Mouse (Mus musculus): ENCODE results near the gene Tmem239.
"Not testable (repeated sequence)": the region's sequence is repeated elsewhere in the genome, so short reads cannot be mapped to it uniquely, and the experiment has no call there.

The Tmem239 gene

DNA sequence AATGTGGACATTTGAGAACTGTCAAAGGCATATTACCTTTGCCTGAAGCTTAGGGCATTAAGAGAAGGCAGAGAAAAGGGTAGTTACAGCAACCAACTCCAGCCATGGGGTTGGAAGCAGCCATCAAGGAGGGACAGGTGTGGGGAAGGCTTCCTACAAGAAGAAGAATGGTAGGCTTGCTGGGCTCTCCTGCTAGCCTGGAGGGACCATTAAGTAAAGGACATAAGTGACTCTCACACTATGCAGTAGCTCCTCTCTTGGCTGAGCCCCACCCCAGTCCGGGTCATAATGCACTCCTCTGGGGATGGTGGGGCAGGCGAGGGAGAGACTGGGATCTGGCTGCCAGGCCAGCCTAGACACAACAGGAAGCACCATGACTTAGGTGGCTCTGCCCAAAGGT is at the start of gene Tmem239:
TSS of gene Tmem239 (plus strand) at position 301 of the 400 bp plus-strand sequence.
- DNase-seq (ENCODE audit: low read depth, low spot score): no peak

DNA sequence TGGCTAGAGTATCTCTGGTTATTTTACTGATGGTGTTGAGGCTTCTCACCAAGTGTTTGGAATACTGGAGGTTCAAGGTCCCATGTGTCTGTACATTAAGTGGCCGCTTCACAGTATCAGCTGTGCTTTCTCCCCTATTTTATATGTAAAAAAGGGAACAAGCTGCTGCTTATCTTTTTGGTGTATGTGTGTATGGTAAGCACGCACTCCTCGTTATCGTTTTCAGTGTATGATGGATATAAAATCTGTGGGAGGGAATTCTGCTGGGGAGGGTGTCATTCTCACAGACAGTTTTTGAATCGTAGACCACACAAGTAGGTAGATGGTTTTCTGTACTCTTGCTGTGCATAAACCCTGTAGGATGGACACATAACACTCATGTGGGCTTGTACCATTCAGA is 48.7 kb upstream of the Tmem239 start:
- DNase-seq (ENCODE audit: low read depth, low spot score): no peak

DNA sequence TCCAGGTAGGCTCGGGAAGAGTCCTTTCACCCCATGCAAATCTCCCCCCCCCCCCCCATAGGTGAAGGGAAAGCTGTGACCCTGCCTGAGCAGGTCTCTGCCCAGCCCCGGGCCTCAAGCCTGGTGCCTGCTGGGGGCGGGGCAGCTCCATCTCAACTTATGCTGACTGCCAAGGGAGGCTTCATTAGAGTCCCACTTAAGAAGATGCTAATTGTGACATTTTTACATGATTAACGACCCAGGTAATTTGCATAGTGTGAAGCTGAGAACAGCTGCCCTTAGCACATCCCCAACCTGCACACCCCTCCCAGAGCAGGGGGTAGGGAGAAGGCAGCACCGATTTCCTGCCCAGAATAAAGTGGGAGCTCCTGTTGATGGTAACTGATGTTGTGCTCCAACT is 47.4 kb upstream of the Tmem239 start:
- no peak for DNase-seq (ENCODE audit: low read depth, low spot score)

DNA sequence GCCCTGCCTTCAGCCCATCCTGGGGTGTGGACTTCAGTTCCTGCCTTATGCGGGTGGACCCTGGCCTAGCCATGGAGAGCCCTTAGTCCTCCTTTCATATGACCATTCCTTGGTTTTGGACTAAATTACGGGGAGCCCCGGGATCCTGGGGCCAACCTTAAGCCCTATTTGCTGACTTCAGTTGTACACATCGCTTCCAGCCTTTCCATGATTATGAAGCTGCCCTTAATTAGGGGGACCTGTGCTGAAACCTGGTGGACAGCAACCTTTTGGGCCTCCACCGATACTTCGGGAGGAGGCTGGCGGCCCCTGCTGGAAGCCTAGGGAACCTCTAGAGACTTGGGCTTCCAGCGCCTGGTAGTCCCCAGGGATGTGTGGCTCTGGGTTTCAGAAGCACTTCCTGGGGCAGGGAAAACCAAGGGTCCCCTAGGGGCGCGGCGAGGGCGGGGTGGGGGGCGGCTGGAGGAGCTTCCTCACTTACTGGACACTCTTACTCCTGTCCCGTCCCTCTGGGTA is 43.7 kb upstream of the Tmem239 start:
- DNase-seq (ENCODE audit: low read depth, low spot score): peak; percentile 64

DNA sequence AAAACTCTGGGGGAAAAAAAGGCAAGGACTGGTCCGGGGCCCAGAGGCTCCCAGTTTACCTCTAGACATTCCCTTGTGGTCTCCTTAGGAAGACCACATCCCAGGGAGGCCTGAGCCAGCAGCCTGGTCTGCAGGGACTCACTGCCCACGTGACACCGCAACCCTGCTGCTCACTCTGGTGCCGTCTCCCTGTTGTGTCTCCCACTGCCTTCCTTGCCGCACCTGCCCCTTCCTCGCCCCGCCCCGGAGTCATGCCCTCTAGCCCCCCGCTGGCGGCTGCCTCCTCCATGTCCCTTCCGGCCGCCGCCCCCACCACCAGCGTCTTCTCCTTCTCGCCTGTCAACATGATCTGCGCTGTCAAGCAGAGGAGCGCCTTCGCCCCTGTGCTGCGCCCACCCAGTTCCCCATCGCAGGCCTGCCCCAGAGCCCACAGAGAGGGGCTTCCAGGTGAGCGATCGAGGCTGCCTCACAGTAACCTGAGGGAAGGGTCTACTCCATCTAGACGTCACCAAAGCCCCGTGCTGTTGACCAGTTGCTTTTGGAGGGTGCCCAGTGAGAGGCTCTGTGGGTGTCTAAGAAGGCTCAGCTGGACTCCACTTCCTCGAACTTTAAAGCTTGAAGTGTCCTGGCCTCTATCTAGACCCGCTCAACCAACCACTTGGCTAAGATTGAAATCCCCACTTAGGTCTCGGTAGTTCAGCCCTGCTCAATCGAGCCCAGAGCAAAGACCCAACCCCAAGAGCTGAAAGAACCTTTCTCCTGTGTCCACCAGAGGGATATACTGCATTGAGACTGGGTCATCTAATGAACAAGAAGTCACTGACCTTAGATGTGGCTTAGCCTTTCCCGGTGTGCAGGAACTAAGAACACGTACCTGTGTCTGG is 40.8 kb upstream of the Tmem239 start:
- DNase-seq (ENCODE audit: low read depth, low spot score): peak; percentile 38

DNA sequence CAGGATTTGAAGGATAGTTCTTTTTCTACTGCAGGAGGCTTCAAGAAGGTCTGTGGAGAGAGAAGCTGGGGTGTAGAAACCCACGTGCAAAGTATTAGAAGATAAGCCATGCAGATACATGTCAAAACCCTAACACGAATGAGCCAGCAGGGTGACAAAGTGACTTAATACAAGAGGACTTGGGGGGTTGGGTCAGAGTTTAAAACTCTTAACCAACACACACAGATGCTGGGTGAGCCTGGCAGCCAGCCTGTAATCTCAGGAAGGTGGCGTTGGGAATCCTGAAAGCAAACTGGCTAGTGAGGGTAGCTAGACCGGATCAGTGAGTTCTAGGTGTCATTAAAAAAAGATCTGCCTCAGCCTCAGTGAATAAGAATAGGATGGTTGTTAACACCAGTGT is 38.9 kb upstream of the Tmem239 start:
- DNase-seq (ENCODE audit: low read depth, low spot score): no peak

DNA sequence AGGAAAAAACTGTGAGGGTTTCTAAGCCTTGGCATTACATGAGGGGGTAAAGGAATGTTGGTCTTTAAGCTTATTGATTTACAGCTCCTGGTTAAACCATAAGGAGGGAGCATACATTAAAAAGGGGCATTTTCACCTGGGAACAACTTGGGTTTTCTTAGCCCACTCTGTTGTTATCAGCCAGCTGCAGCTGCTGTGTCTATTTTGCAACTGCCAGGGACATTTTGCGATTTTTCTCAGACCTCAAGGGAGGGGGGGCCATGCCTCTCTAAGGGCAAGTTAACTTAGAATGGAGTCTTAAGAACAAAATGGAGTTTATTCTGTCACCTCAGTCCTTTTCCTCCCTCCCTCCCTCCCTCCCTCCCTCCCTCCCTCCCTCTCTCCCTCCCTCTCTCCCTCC is 33.3 kb upstream of the Tmem239 start:
- not testable (repeated sequence) for DNase-seq (ENCODE audit: low read depth, low spot score)

DNA sequence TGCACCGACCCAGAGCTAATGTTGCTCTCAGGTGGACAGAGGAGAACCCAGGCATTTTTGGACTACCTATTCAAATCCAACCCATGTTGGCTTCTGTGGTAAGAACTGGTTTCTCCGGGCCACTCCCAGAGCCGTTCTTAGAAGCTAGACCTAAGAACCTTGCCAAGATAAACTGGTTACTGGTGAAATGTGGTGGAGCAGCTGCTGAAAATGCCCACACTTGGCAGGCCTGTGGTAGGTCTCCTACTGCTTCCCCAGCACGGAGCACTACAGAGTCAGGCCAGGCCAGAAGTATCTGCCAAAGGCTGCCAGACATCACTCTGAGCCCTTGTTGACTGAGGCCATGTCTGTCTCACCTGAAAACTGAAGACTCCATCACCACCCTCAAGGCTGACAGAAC is 31.3 kb upstream of the Tmem239 start:
- no peak for DNase-seq (ENCODE audit: low read depth, low spot score)

DNA sequence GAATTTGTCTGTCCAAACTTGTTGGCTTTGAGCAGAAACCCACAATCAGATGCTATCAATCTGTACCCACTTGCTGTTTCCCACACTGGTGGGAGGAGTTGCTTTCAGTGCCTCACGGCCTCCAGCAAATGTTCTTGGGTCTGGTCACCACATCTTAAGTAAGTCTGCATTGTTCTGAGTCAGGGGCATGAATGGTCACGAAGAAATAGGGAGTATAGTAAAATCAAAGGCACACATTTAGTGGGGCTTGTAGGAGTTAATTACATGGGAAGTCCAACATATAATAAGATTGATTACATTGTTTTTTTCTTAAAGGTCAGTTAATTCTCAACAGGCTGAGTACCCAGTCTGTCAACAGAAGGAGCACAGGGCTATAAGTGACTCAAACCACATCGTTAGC is 23.1 kb upstream of the Tmem239 start:
- DNase-seq (ENCODE audit: low read depth, low spot score): no peak

DNA sequence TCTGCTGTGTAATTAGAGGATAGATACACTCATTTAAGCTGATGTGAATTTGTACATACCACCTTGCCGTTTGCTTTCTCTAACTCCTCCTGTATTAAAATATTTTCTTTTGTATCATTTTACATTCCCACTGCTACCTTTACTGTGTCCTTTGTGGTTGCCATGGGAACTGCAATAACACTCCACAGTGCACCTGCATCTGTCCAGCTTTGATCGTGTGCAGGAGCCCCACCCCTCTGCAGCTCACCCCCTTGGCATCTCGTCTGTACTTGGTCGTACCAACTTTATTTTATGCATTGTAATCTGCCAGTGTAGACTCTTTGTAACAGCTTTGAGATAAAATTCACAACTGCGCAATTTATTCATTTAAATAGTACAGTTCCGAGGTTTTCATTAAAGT is 22.4 kb upstream of the Tmem239 start:
- peak; percentile 26 for DNase-seq (ENCODE audit: low read depth, low spot score)

DNA sequence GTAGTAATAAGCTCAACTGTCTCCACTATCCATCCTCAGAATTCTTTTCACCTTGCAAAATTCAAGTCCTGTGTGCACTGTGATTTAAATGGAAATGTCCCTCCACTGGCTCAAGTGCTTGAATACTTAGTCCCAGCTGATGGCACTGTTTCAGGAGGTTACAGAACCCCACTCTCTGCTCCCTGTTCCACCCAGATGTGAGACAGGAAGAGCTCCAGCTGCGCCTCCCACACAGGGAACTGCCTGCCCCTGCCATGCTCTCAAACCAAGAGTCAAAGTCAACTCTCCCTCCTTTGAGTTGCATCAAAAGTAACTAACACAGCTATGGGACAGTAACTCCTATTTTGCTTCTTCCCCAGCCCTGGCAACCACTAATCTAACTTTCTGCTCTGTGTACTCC is 20.1 kb upstream of the Tmem239 start:
- no peak for DNase-seq (ENCODE audit: low read depth, low spot score)

DNA sequence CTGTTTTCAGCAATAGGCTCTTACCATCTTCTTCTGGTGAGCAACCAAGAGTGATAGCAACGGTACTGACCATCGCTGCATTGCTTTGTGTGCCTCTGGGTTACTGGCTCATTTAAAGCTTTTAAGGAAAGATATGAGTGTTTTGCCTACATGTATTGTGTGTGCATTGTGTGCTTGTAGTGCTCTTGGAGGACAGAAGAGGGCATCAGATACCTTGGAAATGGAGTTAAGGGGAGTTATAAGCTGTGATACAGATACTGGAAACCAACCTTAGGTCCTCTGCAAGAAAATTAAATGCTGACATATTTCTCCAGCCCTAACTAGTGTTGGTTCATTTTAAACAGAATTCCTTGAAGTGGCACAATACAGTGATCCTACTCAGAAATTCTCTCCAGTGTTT is 17.5 kb upstream of the Tmem239 start:
- DNase-seq (ENCODE audit: low read depth, low spot score): no peak

DNA sequence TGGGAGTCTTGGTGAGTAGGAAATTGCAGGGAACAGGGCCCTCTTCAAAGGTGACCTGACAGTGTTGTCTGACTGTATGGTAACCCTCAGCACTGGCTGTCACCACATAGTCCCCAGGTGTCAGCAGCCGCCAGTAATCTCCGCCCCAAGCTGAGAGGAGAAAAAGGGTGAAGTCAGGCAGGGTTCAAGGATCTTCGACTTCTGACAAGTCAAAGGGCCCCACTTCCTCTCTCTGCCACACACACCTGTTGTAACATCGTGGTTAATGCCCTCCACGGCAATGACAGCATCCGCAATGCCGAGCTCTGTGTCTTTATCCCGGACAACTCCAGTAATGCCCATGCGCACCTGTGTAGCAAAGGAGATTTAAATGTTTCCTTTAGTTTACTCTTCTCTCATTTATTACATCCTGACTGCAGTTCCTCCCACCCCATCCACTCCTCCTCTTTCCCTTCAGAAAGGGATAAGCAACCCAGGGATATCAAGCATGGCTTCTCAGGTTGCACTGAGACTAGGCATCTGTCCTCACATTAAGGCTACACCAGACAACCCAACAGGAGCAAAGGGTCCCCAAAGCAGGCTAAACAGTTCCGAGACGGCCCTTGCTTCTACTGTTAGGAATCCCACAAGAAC is 15.2 kb upstream of the Tmem239 start:
- DNase-seq (ENCODE audit: low read depth, low spot score): no peak

DNA sequence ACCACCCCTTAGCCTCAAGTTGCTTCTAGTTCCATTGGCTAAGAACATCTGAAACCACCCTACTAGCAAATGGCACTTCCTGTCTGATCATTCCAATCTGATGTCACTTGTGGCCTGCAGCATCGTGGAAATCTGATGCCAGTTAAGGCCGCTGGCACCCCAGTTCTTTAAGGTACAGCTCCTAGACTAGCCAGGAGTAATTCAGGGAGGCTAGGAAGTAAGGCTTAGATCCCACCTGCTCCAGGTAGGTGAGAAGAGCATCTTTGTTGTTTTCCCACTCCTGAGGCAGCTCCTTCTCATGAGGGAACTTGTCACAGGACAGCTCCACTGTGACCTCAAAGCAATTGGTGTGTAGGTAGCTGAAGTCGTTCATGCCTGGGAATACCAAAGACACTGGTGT is 13.4 kb upstream of the Tmem239 start:
- no peak for DNase-seq (ENCODE audit: low read depth, low spot score)

DNA sequence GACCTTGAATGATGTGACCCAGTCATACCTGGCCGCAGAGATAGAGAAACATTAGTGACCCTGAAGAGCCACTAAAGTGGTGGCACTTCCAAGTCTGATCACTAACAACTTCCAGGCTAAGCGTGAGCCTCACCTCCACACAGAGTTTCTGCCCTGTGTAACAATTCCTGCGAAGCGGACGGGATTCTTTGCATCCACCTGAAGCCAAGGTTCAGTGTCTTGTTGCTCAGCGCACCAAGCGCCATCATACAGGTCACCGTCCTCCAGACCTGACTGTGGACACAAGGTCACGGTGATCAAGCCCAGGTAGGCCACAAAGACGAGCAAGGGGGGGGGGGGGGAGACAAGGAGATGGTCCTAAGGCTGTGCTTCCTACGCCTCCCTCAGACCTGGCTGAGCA is 10.6 kb upstream of the Tmem239 start:
- no peak for DNase-seq (ENCODE audit: low read depth, low spot score)

DNA sequence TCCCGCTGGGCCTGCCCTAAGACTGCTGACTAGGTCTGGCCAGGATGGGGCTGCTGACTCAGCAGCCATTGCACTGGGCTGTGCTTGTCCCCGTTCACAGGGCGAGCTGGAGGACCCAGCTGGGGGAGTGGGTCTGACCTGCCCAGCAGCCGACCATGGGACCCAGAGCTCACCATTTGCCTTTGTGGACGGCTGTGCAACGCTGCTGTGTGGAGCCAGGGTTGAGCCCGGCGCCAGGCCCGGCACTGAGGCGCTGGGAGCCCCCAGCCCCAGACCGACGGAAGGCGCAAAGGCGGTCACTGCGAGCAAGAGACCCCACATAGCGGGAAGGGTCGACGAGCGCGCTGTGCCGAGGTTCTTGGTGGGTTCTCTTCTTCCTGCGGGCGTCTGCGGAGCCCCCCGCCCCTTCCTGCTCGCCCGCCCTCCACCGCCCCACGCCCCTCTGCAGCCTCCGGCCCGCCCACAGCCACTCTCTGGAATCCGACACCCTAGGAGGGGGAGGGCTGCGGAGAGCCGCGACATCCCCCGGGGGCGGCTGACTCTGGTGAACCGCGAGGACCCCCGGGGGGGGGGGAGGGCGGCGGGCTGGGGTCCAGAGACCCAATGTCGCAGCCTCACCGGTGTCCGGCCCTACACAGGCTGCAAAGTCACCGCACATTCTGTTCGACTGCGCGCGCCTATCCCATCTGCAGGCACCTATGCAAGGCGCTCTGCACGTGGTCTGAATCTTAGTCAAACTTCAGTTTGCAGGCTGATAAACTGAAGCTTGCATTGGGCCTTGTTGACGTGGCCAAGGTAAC is 8.9 kb upstream of the Tmem239 start, which contains the start of gene Cpxm1:
TSS of gene Cpxm1 (minus strand) at position 389 of the 800 bp plus-strand sequence.
- DNase-seq (ENCODE audit: low read depth, low spot score): peak; percentile 69

DNA sequence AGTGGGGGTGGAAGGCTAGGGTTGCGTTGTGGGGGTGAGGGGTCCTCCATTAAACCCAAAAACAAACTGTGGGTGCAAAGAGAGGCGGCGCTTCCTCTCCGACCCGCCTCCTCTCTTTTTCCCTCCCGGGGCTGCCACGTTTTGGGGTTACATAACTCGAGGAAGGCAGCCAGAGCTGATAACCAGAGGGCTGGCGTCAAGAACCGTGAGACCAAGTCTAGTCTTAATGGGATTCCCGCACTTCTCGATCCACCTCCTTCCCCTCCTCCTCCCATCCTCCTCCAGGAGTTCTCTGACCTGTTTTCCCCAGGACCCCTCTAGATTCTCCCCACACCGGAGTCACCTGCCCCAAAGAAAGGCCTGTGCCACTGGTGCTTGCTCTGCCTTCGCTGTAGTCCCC is 8.2 kb upstream of the Tmem239 start:
- DNase-seq (ENCODE audit: low read depth, low spot score): no peak

DNA sequence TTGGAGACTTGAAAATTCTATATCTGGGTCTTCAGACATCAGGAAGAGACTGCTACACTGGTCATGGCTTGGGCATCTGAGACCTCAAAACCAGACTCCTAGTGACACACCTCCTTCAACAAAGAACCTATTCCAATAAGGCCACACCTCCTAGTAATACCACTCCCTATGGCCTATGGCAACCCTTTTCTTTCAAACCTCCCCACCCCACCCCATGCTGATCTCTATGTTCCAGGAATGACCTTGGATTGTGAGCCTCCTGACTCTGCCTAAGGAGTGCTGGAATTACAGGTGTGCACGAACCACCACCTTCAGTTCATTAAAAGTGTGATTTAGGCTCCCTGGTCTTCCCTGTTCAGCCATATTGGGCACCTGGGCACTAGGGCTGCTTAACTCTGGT is 6.2 kb upstream of the Tmem239 start:
- DNase-seq (ENCODE audit: low read depth, low spot score): no peak

DNA sequence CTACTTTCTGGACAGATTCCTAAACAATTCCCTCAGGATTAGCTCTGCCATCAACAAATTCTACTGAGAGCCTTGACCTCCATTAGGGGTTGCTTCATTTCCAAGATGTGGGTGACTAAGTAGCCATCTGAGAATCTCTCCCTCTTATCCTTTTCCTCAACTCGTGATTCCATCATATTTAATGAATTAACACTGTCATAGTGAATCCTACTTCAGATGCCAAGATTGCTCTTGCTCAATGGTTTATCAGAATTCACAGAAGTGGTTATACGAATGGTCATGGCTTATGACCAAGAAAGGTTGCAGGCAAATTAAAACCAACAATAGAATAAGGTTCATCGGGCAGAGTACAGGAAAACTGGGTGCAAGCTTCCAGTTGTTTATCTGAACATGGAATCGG is 4.4 kb upstream of the Tmem239 start:
- no peak for DNase-seq (ENCODE audit: low read depth, low spot score)

DNA sequence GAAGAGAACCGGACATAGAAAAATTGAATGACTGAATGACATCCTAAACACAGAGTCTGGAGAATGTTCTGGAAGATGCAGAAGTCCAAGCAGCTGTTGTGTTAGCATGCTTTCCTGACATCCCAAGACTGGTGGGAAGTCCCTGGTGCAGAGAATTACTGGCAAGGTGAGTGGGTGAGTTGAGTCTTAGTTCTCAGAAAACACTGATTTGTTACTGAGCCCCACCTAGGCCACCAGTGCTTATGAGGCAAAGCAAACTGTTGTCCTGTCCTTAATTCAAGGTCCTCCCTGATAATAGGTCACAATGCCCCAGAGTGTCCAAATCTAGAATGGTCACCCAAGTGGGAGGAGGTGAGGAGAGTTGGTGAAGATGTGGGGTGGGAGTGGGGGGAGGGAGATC is 1.3 kb upstream of the Tmem239 start, which contains the start of the genes Gm28372 and 1700020A23Rik:
TSS of gene Gm28372 (plus strand) at position 301 of the 400 bp plus-strand sequence.
TSS of gene 1700020A23Rik (plus strand) at position 321 of the 400 bp plus-strand sequence.
- no peak for DNase-seq (ENCODE audit: low read depth, low spot score)

DNA sequence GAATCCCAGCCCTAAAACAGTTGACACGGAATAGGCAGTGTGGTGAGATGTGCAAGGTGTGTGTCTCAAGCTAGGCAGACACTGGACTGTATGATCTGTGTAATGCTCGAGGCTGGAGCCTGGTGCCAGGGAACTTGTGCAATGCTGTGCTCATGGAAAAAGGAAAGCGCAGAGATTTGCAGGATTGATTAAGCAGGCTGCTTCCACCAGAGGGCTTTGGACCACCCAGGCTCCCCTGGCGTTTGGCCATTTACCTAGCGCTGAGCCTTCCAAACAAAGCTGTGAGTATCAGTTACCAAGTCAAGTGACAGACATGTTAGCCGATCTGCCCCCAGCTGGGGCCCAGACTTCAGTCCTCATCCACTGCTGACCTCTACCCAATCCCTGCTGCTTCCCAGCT is 1.9 kb downstream of the Tmem239 start:
- DNase-seq (ENCODE audit: low read depth, low spot score): peak; percentile 54

All from forelimb bud, embryonic 11.5 days (tissue).